Mouse (Mus musculus) spleen, adult 2 months (tissue): ENCODE measurements around the gene Gm43064. TPM values are rescaled to one million over a fixed set of nuclear protein-coding genes. Genes with fewer than 3 reads are reported as not detected.
"Not testable (repeated sequence)": the region's sequence is repeated elsewhere in the genome, so short reads cannot be mapped to it uniquely, and the experiment has no call there.

Experiments used
- DNase-seq, 2 experiments: peaks; one replicate each; pipeline versions ENCODE4 v3.0.0 to v3.0.0-alpha.2; 2012 to 2021; ENCODE audit warnings: low spot score in 2 of 2, low read depth in 1 of 2
- H3K27ac ChIP-seq: fragments of 200-500 bp; 2 replicates; pipeline ENCODE4 v1.5.1; 2012; ENCODE audit warnings: low read length, inconsistent platforms; ENCODE audit not compliant: insufficient read depth
- H3K27me3 ChIP-seq: fragments of 200-500 bp; 2 replicates; pipeline ENCODE4 v1.6.1; 2012; ENCODE audit warnings: mild to moderate bottlenecking, moderate library complexity, low read length, inconsistent platforms; ENCODE audit not compliant: control insufficient read depth, insufficient read depth
- H3K36me3 ChIP-seq: fragments of 200-500 bp; 2 replicates; pipeline ENCODE4 v1.6.1; 2012; ENCODE audit warnings: mild to moderate bottlenecking, low read length, inconsistent platforms; ENCODE audit not compliant: control insufficient read depth, insufficient read depth
- H3K4me1 ChIP-seq: fragments of 200-500 bp; 2 replicates; pipeline ENCODE4 v1.6.1; 2011; ENCODE audit warnings: inconsistent platforms; ENCODE audit not compliant: control insufficient read depth, insufficient read depth, insufficient read length
- H3K4me3 ChIP-seq: fragments of 200-500 bp; 2 replicates; pipeline ENCODE4 v1.5.1; 2011; ENCODE audit warnings: mild to moderate bottlenecking, inconsistent platforms; ENCODE audit not compliant: insufficient read depth, insufficient read length; ENCODE audit errors: extremely low read depth
- CTCF ChIP-seq: fragments of 200-500 bp; IDR thresholded peaks from 2 replicates; pipeline ENCODE4 v1.5.1; 2011; ENCODE audit warnings: mild to moderate bottlenecking, inconsistent platforms; ENCODE audit not compliant: insufficient read depth, insufficient read length, insufficient replicate concordance; ENCODE audit errors: extremely low read depth
- POLR2A ChIP-seq: fragments of 200-500 bp; IDR thresholded peaks from 2 replicates; pipeline ENCODE4 v1.6.1; 2011; ENCODE audit warnings: low read depth, low read length, inconsistent platforms
- WGBS: fragments of 180-500 bp; shearing (Covaris S2); methylation state at CpG from one replicate; pipeline ENCODE4 v1.1.7; 2018; 5-methylcytosine and 5-hydroxymethylcytosine counted together
- polyA plus RNA-seq: library from polyadenylated mRNA; depleted of rRNA; stranded (reverse); fragments of >200 nt; gene quantifications from 2 replicates; pipeline ENCODE4 v1.2.3, GENCODE M21; 2012

Gene Gm43064
- polyA plus RNA-seq, 1 experiment, result 0.40 TPM

- Histone ChIP-seq H3K4me3 (no peak overlapping the region), H3K36me3 (no peaks in the 10 kb centered on the region), H3K27ac (no peak overlapping the region), H3K27me3 (no peaks in the 10 kb centered on the region), H3K4me1 (peaks cover 3% of the 10 kb centered on the region)
- DNase-seq, result no peak
- TF ChIP-seq CTCF, result no peak
- no peak for TF ChIP-seq POLR2A
- WGBS, result 79% methylated on average over 3 of the region's 3 CpGs
Measured at GRCm38 (mm10) chr3:103829036-103829435, 19.7 kb downstream of the Gm43064 start.

GRCm38 (mm10) chr3:103830681-103831080 is 21.3 kb downstream of the Gm43064 start:
- not testable (repeated sequence) for H3K36me3 ChIP-seq, H3K27me3 ChIP-seq, DNase-seq, H3K4me3 ChIP-seq, H3K4me1 ChIP-seq, H3K27ac ChIP-seq
- WGBS, result 56% methylated on average over 1 of the region's 1 CpGs

GRCm38 (mm10) chr3:103831146-103831545 is 21.8 kb downstream of the Gm43064 start:
- no peak for DNase-seq
- H3K4me3 ChIP-seq, result no peak overlapping the region
- no peaks in the 10 kb centered on the region for H3K36me3 ChIP-seq
- H3K4me1 ChIP-seq, result peaks cover 5% of the 10 kb centered on the region
- TF ChIP-seq POLR2A, result no peak
- TF ChIP-seq CTCF, result no peak
- 87% methylated on average over 7 of the region's 7 CpGs for WGBS
- no peaks in the 10 kb centered on the region for H3K27me3 ChIP-seq
- no peak overlapping the region for H3K27ac ChIP-seq

- Histone ChIP-seq H3K36me3 (no peaks in the 10 kb centered on the region), H3K27me3 (no peaks in the 10 kb centered on the region), H3K4me3 (no peak within 1 kb of the TSS), H3K27ac (no peak within 1 kb of the TSS), H3K4me1 (peaks cover 5% of the 10 kb centered on the region)
- TF ChIP-seq CTCF, result no peak
- DNase-seq, result no peak
Measured at GRCm38 (mm10) chr3:103832426-103832825, 23.1 kb downstream of the Gm43064 start, which contains the start of gene Bcl2l15. Gene Bcl2l15 (plus strand): TSS chr3:103832601.

- Histone ChIP-seq H3K27me3 (no peaks in the 10 kb centered on the region), H3K36me3 (no peaks in the 10 kb centered on the region), H3K27ac (no peak overlapping the region), H3K4me1 (peaks cover 5% of the 10 kb centered on the region), H3K4me3 (no peak overlapping the region)
- WGBS, result 94% methylated on average over 2 of the region's 2 CpGs
- DNase-seq, result no peak
- TF ChIP-seq CTCF, result no peak
- no peak for TF ChIP-seq POLR2A
Measured at GRCm38 (mm10) chr3:103834001-103834400, 24.6 kb downstream of the Gm43064 start.

GRCm38 (mm10) chr3:103835272-103835950 is 26.0 kb downstream of the Gm43064 start:
- H3K27me3 ChIP-seq, result no peaks in the 10 kb centered on the region
- H3K4me1 ChIP-seq, result peaks cover 5% of the 10 kb centered on the region
- WGBS, result 69% methylated on average over 6 of the region's 6 CpGs
- H3K36me3 ChIP-seq, result no peaks in the 10 kb centered on the region
- no peak overlapping the region for H3K27ac ChIP-seq
- H3K4me3 ChIP-seq, result no peak overlapping the region
- TF ChIP-seq CTCF (no peak), POLR2A (no peak)
- DNase-seq, result no peak

GRCm38 (mm10) chr3:103835951-103836310 is 26.6 kb downstream of the Gm43064 start:
- no peak for DNase-seq
- Histone ChIP-seq H3K27me3 (no peaks in the 10 kb centered on the region), H3K4me1 (peaks cover 5% of the 10 kb centered on the region), H3K27ac (no peak overlapping the region), H3K4me3 (no peak overlapping the region), H3K36me3 (no peaks in the 10 kb centered on the region)
- WGBS, result 68% methylated on average over 10 of the region's 10 CpGs
- no peak for TF ChIP-seq CTCF
- no peak for TF ChIP-seq POLR2A
